Mouse (Mus musculus) inflammation-experienced regulatory T-cells, adult 6 months (primary cell): ENCODE results near the gene Gabarap. TPM values are rescaled to one million over a fixed set of nuclear protein-coding genes. Genes with fewer than 3 reads are reported as not detected.
A peak's percentile ranks its signal among the peaks of the same experiment; 100 is the strongest.
"Not testable (repeated sequence)": the region's sequence is repeated elsewhere in the genome, so short reads cannot be mapped to it uniquely, and the experiment has no call there.

Experiments used
- ATAC-seq: one replicate; pipeline ENCODE4 v1.8.0; 2017
- polyA plus RNA-seq, 3 experiments: library from polyadenylated mRNA; unstranded; fragments of 100-300 nt; shearing (Covaris generic); gene quantifications; one replicate each; pipeline ENCODE4 v1.2.1; 2017

Gene Gabarap
- 100 to 1,000 TPM; 352 to 384 (median 366) TPM for polyA plus RNA-seq

DNA sequence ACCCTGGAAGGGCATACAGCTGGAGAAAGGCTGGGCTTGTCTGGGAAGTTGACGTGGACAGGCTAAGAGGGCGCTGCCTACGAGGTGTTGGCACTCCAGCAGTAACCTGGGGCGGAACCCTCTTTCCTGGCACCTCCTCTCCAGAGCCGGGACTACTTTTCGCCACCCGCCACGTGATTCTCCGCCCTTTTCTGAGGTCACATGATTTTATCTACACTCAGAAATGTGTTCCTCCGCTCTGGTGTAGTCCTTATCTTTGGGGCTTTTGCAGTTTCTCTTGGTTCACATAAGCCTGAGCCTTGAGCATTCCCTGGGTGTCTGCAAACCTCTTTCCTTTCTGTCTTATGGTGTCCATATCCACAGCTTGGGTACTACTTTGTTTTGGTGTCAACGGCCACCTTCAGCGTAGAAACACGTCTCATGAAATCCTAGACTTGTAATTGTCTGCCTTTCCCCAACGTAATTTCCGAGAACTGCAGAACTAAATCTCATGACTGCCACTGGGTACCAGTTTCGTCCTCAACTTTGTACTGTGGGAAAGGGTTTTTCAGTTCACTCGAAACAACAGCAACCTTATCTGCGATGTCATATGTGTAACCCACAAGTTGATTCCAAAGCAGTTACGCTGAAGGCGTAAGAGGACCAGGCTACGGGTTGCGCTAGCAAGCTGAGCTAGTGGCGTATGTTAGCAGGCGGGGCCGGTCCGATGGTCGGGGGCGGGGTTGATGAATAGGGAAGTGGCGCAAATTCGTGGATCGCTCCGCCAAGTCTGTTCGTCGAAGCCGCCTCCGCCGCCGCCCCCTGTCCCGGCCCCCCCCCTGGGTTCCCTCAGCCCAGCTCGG, at the start of gene Gabarap:
Gene Gabarap, plus strand, starts transcription at position 294 of the 842 bp plus-strand sequence.
- peak; percentile 72 for ATAC-seq

DNA sequence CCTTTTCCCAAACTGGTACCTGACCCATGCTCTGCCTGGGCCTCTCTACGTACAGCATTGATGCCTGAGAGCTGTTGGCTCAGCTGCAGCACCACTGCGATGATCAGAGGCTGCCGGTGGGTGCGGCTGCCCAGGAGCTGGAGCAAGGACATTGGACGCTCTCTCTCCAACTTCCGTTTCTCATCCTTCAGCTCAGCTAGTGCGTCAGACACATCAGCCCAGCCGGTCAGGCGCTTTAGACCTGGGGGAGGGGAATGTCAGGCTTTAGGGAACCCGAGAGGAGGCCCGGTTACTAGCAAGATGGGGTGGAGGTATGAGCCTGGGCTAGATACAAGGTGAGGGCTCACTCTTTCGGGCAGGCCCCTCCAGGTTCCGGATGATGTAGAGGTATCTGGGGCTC, 45.7 kb upstream of the Gabarap start:
- ATAC-seq = no peak

DNA sequence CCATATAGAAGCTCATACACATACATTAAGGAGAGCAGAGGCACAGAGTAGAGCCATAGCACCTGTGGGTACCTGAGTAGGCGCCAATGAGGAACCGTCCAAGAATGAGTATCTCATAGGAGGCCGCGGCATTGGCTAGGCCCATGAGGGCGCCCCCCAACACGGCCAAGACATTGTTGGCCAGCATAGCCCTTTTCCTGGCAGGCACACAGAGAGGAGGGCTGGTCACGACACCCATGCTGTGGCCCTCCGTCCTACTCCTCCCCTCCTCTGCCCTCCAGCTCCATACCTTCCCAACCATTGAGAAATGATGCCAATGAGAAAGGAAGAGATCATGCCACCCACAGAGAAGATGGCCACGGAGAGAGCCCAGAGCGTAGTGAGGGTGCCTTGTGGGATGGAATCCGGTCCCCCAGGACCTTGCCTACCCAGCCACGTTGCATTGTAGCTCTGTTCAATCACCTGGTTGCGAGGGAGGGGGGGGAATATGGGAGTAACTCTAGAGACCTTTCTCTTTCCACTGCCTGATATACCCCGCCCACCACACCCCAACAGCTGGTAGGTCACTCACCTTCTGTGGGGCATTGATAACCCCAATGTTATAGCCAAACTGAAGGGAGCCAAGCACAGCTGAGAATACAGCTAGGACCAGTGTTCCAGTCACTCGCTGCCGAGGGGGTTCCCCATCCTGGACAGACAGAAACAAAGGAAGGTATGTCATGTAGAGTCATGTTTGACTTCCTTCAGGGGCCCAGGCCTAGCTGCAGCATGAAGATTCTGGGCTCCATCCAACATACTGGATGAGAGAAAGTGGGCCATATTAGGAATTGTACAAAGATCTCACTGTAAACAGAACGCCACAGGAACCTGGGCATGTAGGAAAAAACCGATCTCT, 44.7 kb upstream of the Gabarap start:
- ATAC-seq = no peak

DNA sequence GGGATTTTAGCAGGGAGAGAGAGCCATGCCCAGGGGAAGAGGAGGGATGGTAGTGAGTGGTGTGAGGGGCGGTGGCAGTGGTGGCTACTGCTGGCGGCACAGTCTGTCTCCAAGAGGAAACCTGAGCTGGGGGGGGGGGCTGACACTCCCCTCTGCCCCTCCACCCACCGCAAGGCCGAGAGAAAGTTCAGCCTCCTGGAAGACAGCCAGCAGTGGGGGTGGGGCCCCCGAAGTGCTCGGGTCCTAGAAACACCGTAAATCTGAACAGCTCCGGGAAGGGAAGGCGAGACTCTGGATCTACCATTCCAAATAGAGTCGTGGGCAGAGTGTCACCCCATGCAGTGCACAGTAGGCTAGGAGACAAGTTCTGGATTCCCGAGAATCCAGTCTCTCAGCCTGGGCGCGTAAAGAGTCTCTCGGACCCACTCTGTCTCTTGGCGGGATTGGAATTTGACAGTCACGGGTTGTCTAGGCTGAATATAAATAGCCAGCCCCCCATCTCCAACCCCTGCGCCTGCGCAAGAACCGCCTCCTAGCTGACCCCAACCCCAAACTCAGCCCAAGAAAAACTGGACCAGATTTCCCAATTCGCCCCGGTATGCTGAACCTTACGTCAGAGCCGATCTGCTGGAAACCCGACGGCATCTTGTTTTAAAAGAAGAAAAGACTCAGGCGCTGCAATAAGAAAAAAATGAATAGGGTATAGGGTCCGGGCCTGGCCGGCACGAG, 43.4 kb upstream of the Gabarap start:
- no peak for ATAC-seq

DNA sequence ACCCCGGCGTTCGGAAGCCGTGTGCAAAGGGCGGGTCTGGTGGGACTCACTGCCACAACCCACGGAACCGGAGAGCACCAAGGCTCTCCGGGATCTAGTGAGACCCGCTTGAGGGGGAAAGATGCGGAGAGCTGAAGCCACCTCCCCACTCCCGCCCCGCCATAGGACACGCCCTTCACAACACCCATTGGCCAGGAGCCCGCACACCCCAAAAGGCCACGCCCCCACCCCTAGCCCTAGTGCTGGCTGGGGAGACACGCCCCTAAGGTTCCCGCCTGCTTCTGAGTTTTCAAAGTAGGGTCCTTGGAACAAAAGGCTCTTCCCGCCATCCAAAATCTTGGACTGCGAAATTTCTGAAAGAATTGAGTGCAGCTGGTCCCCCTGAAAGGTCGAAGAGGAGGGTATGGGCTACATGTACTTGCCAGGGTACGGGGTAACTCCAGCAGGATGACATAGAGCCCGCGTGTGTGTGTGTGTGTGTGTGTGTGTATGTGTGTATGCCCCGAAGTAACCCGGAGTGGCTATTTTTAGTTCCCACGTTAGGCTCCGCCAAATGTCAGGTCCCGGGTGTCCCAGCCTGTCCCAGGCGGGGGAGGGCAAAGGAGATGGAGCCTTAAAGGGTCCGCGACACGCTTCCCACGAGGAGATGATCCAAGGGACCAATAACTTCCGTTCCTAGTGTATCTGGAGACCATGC, 42.7 kb upstream of the Gabarap start, which contains the start of gene Slc2a4:
Gene Slc2a4, minus strand, starts transcription at position 123 of the 697 bp plus-strand sequence.
- ATAC-seq = peak; percentile 87

DNA sequence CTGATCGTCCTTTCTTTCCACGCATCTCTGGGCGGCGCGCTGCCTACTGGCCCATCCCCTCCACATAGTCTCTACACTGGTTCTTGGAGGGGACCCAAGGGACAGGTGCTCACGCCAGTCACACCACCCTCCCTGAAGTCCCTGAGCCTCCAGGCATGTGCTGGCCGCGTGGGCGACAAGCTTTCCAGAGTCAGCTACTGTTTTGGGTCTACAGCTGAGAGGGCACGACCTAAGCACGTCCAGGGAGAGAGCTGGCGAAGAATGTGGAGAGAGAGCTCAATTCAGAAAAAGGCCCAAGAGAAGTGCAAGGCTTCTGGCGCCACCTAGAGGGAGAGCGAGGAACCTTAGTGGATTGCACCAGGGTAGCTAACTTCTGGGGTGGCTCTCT, 42.2 kb upstream of the Gabarap start:
- peak; percentile 73 for ATAC-seq

DNA sequence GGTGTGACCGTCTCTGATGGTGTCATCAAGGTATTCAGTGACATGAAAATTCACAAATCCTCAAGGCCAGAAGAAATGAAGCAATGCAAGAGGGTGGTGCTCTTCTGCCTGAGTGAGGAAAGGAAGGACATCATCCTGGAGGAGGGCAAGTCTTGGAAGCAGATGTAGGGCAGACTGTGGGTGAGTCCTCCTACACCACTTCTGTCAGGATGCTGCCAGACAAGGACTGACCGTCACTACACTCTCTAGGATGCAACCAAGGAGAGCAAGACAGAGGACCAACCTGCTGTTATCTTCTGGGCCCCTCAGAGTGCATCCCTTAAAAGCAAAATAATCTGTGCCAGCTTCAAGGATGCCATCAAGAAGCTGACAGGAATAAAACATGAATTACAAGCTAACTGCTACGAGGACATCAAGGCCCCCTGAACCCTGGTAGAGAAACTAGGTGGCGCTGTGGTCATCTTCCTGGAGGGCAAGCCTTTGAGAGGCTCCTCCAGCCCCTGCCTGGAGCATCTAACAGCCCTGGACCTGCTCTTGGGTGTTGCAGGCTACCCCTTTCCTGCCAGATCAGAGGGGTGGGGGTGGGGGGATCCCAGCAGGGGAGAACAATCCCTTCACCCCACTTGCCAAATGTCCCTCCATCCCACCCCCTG, 40.0 kb upstream of the Gabarap start:
- no peak for ATAC-seq

DNA sequence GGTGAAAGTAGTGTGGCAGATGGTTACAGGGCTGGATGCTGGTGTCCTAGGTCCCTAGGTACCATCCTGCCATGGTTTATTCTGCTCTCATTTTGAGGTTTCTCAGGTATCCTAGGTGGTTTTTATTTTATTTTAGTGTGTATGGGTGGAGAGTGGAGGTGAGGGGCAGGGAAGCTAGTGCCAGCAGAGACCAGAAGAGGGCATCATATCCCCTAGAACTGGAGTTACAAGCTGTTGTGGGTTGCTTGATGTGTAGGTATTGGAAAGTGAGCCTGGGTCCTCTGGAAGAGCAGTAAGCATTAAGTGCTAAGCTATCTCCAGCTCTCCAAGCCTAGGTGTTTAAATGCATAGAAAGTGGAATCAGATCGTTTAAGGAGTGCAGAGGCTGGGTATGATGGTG, 38.7 kb upstream of the Gabarap start:
- ATAC-seq = no peak

DNA sequence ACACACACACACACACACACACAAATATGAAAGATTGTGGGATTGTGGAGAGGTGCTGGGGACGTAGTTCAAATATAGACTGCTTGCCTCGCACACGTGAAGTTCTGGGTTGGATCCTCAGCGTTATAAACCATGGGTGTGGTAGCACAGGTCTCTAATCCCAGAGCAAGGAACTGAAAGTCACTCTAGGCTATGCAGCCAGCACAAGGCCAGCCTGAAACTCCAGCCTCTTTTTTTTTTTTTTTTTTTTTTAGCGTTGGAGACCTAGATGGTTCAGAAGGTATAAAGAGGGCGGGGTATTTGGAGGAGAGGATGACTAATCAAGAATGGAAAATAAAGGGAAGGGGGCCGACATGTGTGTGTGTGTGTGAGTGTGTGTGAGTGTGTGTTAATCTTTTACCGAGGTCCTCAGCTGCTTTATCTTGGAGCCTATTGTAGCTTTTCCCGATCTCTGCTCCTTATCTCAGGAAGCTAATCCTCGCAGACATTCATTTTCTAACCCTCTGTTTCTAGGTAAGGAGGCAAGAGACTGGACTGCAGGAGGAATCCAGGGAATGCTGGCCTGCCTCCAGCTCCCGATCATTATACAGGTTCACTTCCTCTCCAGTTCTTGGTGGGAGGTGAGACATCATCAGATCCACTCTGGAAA, 37.6 kb upstream of the Gabarap start:
- no peak for ATAC-seq

DNA sequence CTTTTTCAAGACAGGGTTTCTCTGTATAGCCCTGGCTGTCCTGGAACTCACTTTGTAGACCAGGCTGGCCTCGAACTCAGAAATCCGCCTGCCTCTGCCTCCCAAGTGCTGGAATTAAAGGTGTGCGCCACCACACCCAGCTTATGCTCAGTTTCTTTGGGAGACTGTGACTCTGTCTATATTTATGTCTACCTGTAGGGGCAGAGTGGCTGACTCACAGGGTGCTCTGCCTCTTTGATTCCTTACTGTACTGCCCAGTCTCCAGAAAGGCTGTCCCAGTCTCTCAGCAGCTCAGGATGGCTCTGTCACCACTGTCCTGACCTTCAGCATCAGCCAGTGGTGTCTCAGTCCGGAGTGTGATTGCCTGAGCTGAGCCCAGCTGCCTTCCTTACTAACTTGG, 35.3 kb upstream of the Gabarap start:
- ATAC-seq = not testable (repeated sequence)

DNA sequence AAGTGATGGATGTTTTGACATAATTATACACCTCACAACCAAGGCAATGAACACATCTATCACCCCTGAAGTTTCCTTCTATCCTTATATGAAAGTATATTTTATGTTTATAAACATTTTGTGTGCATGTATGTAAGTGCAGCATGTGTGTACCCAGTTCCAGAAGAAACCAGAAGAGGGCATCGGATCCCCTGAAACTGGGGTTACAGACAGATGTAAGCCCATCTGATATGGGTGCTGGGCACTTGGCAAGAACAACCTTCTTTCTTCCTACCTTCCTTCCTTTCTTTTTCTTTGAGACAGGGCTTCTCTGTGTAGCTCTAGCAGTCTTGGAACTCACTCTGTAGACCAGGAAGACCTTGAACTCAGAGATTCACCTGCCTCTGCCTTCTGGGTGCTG, 34.7 kb upstream of the Gabarap start:
- no peak for ATAC-seq

DNA sequence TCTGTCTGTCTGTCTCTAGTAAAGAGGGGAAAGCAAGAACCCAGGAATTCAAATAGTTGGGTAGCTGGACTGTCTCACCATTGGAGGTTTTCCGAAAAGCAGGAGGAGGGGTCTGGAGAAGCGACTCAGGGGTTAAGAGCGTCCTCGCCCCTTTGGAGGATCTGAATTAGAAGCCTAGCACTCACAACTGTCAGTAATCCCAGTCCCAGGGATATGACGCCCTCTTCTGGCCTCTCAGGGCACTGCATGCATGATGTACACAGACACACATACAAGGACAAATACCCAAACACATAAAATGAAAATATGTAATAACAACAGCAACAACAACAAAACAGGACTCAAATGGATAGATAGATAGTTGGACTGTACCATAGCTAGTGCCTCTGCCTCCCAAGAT, 30.3 kb upstream of the Gabarap start:
- no peak for ATAC-seq

DNA sequence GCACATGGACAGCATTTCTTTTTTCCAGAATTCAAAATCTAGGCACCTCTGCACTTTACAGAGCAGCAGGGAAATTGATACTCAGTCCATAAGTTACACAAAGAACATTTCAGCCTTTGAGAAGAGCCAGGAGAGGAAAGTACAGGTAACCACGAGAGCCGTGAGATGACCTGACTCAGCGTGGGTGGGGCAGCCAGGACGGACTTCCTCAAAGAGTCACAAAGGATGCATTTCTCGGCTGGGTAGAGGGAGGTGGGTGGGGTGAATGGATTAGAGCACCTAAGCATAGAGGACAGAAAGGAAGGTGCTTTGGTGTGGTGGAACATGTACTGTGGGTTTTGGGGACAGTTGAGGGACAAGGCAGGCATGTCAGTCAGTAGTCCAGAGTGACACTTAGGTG, 29.1 kb upstream of the Gabarap start:
- no peak for ATAC-seq

DNA sequence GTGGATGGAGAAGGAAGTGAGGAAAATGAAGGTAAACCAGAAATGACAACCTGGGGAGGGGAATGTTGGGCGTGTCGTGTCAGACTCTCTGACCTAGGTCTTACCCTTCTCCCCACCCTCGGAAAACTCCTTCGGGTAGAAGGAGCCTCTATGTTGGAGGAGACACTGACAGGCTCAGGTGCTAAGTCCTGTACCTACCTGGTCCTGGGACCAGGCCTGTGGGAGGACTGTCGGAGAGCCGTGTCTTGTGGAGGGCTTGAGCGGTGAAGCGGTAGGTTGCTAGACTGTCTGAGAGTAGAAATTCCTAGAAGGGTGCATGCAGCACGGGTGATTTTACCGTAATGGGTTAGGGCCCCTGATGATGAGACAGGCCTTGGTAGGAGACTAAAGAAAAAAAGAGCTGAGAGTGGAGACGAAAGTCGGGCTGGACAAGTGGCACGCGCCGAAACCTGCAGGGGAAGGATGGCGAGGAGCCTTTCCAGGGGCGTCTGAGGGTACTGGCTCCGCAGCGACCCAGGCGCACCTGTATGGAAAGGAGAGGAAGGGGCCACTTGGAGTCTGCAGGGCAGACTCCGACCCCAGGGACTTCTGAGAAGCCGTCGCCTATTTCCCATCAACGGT, 26.2 kb upstream of the Gabarap start, which contains the start of gene Cldn7:
Gene Cldn7, plus strand, starts transcription at position 130 of the 621 bp plus-strand sequence.
- no peak for ATAC-seq

DNA sequence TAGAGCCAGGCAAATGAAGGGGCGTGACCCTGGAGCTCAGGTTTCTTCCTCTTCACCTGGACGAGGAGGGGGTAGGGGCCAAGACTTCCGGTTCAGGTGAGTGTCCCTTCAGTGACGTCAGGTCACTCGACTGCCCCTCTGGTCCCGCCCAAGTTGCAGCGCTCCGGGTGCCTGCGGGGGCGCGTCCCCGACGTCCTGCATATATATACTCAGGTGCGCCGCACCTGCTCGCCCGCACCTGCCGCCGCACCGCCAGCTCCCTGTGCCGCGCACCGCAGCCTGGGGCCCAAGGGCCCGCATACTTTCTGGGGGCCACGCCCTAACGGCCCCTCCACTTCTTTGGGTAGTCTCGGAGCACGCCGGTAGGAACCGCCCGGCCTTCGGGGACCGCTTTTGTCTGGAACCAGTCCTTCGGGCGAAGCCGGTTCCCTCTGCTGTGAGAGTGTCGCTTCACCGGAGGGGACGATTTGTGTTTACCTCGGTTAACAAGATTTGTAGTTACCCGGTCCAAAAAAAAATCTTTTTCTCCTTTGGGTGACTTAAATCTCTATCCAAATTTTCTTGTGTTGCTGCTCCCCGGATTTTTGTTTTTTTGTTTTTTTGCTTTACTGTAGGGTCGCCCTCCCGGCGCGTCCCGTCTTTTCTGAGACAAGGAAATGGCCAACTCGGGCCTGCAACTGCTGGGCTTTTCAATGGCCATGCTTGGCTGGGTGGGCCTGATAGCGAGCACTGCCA, 25.5 kb upstream of the Gabarap start:
- no peak for ATAC-seq

DNA sequence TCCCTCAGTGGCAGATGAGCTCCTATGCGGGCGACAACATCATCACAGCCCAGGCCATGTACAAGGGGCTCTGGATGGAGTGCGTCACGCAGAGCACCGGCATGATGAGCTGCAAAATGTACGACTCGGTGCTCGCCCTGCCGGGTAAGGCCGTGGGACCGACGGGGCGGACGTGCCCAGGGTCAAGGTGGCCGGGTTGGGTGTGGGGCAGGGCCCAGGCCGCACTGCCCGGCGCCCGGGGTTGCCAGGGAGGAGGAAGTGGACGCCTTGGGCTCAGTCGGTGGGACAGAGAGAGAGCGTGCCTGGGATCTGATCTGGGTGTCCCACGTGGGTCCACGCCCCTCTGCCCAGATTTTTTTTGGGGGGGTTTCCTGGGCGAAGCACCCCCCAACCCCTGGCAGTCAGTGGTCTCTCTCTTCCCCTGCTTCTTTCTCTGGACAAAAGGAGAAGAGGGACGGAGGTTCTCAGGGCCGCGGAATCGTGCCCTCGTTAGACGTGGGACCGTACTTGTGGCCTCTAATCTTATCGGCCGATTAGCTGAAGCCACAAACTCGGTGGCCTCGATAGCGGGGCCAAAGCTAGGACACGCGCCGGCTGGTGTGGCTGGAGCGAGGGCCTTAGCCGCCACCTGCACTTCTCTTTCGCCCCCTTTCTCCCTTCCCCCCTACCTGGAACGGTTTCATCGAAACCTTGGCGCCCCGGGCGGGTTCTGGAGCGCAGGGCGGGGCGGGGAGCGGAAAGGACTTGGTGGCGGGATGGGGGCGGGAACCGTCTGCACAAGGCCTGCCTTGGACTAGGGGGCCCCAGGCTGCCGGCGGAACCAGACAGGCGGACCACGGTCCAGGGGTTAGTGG, 24.7 kb upstream of the Gabarap start:
- ATAC-seq = no peak

DNA sequence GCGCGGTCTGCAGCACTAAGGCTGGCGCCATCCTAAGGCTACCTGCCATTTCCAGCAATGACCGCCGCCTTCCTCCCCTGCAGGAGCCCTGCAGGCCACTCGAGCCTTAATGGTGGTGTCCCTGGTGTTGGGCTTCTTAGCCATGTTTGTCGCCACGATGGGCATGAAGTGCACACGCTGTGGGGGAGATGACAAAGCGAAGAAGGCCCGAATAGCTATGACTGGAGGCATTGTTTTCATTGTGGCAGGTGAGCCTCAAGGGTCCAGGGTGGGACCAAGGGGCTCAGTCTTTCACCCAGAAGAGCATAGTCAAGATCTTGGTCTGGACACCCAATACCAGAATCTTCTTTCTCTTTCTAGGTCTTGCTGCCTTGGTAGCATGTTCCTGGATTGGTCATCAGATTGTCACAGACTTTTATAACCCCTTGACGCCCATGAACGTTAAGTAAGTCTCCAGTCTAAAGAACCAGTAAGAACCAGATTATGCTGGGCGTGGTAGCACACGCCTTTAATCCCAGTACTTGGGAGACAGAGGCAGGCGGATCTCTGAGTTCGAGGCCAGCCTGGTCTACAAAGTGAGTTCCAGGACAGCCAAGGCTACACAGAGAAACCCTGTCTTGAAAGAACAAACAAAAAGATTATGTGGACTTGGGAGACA, 24.0 kb upstream of the Gabarap start:
- ATAC-seq = no peak

DNA sequence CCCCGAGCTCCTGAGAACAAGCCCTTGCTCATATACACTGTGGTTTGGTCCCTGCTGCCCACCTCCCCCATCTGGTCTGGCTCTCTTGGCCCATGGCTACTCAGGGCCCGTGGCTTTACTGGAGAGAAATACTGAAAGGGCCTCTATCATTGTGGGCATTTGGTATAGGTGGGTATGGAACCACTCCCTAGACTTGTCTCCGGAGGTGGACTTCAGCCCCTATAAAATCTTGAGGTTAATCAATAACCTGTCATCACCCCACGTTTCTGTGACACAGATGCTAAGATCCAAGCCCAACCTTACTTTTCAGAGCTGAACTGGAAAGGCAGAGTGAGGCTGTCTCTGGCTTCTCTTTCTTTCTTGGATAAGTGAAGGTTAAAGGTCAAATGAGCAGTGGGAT, 22.1 kb upstream of the Gabarap start:
- ATAC-seq = no peak
